Mouse (Mus musculus): Measurements from ENCODE around the gene S1pr1. TPM values are rescaled to one million over a fixed set of nuclear protein-coding genes. Genes with fewer than 3 reads are reported as not detected.
A peak's percentile ranks its signal among the peaks of the same experiment; 100 is the strongest.

Gene S1pr1
- polyA plus RNA-seq, 1 experiment from 2014 or later, result 28.0 TPM

GRCm38 (mm10) chr3:115710051-115710450 lies 4.8 kb downstream of the S1pr1 start:
- Histone ChIP-seq H3K4me2 (no peak overlapping the region), H3K4me3 (no peak overlapping the region)
- WGBS, result 80% methylated on average over 2 of the region's 2 CpGs

GRCm38 (mm10) chr3:115709118-115709574 lies 5.7 kb downstream of the S1pr1 start:
- Histone ChIP-seq H3K9me3 (replicated peaks) (no peaks in the 10 kb centered on the region), H3K4me1 (peaks cover 29% of the 10 kb centered on the region), H3K27me3 (no peaks in the 10 kb centered on the region), H3K36me3 (ENCODE audit: poor library complexity, severe bottlenecking) (peaks cover 35% of the 10 kb centered on the region), H3K4me2 (no peak overlapping the region), H3K27ac (no peak overlapping the region), H3K9ac (no peak overlapping the region), H3K4me3 (no peak overlapping the region)
- no peak for ATAC-seq
- 91% methylated on average over 6 of the region's 6 CpGs for WGBS

More at GRCm38 (mm10) chr3:115710051-115710450, 4.8 kb downstream of the S1pr1 start:
- Histone ChIP-seq H3K27ac (no peak overlapping the region), H3K36me3 (ENCODE audit: poor library complexity, severe bottlenecking) (peaks cover 29% of the 10 kb centered on the region), H3K4me1 (peaks cover 31% of the 10 kb centered on the region), H3K9me3 (replicated peaks) (no peaks in the 10 kb centered on the region), H3K27me3 (no peaks in the 10 kb centered on the region), H3K9ac (no peak overlapping the region)
- no peak for ATAC-seq

GRCm38 (mm10) chr3:115706736-115707135 lies 8.1 kb downstream of the S1pr1 start:
- Histone ChIP-seq H3K9me3 (replicated peaks) (no peaks in the 10 kb centered on the region), H3K9ac (no peak overlapping the region), H3K27ac (no peak overlapping the region), H3K36me3 (ENCODE audit: poor library complexity, severe bottlenecking) (peaks cover 27% of the 10 kb centered on the region), H3K27me3 (no peaks in the 10 kb centered on the region), H3K4me3 (no peak overlapping the region), H3K4me2 (no peak overlapping the region), H3K4me1 (peaks cover 7% of the 10 kb centered on the region)
- 94% methylated on average over 2 of the region's 2 CpGs for WGBS
- ATAC-seq, result no peak

GRCm38 (mm10) chr3:115704254-115704908 lies 10.5 kb downstream of the S1pr1 start:
- ATAC-seq, result no peak
- Histone ChIP-seq H3K4me2 (no peak overlapping the region), H3K36me3 (ENCODE audit: poor library complexity, severe bottlenecking) (peaks cover 18% of the 10 kb centered on the region), H3K4me1 (no peaks in the 10 kb centered on the region), H3K9me3 (replicated peaks) (no peaks in the 10 kb centered on the region), H3K27ac (no peak overlapping the region), H3K4me3 (no peak overlapping the region), H3K9ac (no peak overlapping the region), H3K27me3 (no peaks in the 10 kb centered on the region)
- 92% methylated on average over 9 of the region's 9 CpGs for WGBS

GRCm38 (mm10) chr3:115703720-115704119 lies 11.2 kb downstream of the S1pr1 start:
- peaks cover 12% of the 10 kb centered on the region for H3K36me3 ChIP-seq (ENCODE audit: poor library complexity, severe bottlenecking)
- no peak overlapping the region for H3K4me2 ChIP-seq
- H3K4me3 ChIP-seq, result no peak overlapping the region
- no peaks in the 10 kb centered on the region for H3K9me3 ChIP-seq (replicated peaks)
- H3K27ac ChIP-seq, result no peak overlapping the region
- WGBS, result 97% methylated on average over 8 of the region's 8 CpGs
- no peaks in the 10 kb centered on the region for H3K27me3 ChIP-seq
- H3K4me1 ChIP-seq, result no peaks in the 10 kb centered on the region
- no peak overlapping the region for H3K9ac ChIP-seq
- ATAC-seq, result no peak

GRCm38 (mm10) chr3:115702089-115702488 lies 12.8 kb downstream of the S1pr1 start:
- H3K4me2 ChIP-seq, result no peak overlapping the region
- 70% methylated on average over 2 of the region's 2 CpGs for WGBS
- no peak overlapping the region for H3K27ac ChIP-seq
- H3K27me3 ChIP-seq, result no peaks in the 10 kb centered on the region
- ATAC-seq, result no peak
- H3K36me3 ChIP-seq (ENCODE audit: poor library complexity, severe bottlenecking), result peaks cover 9% of the 10 kb centered on the region
- no peak overlapping the region for H3K9ac ChIP-seq
- H3K4me1 ChIP-seq, result peaks cover 6% of the 10 kb centered on the region; the same call in 1 of the 2 replicates
- H3K9me3 ChIP-seq (replicated peaks), result no peaks in the 10 kb centered on the region
- no peak overlapping the region for H3K4me3 ChIP-seq

- 66% methylated on average over 8 of the region's 8 CpGs for WGBS
- Histone ChIP-seq H3K27ac (no peak overlapping the region), H3K9ac (no peak overlapping the region), H3K4me3 (no peak overlapping the region), H3K4me1 (peaks cover 10% of the 10 kb centered on the region), H3K36me3 (ENCODE audit: poor library complexity, severe bottlenecking) (no peaks in the 10 kb centered on the region), H3K27me3 (no peaks in the 10 kb centered on the region), H3K9me3 (replicated peaks) (no peaks in the 10 kb centered on the region), H3K4me2 (no peak overlapping the region)
- peak; percentile 22; the same call in 1 of the 2 replicates for ATAC-seq
Observed at GRCm38 (mm10) chr3:115695194-115695891, 19.5 kb downstream of the S1pr1 start.

- H3K27ac ChIP-seq, result no peak overlapping the region
- H3K36me3 ChIP-seq (ENCODE audit: poor library complexity, severe bottlenecking), result no peaks in the 10 kb centered on the region
- H3K27me3 ChIP-seq, result no peaks in the 10 kb centered on the region
- ATAC-seq, result no peak
- H3K4me1 ChIP-seq, result peaks cover 10% of the 10 kb centered on the region
- no peak overlapping the region for H3K9ac ChIP-seq
- no peak overlapping the region for H3K4me3 ChIP-seq
- no peaks in the 10 kb centered on the region for H3K9me3 ChIP-seq (replicated peaks)
- WGBS, result 84% methylated on average over 5 of the region's 5 CpGs
- no peak overlapping the region for H3K4me2 ChIP-seq
Observed at GRCm38 (mm10) chr3:115694168-115694567, 20.7 kb downstream of the S1pr1 start.

GRCm38 (mm10) chr3:115693390-115693789 lies 21.5 kb downstream of the S1pr1 start:
- WGBS, result 77% methylated on average over 12 of the region's 12 CpGs
- Histone ChIP-seq H3K4me3 (no peak overlapping the region), H3K27ac (no peak overlapping the region), H3K9ac (no peak overlapping the region), H3K36me3 (ENCODE audit: poor library complexity, severe bottlenecking) (no peaks in the 10 kb centered on the region), H3K4me1 (peaks cover 10% of the 10 kb centered on the region), H3K4me2 (no peak overlapping the region), H3K9me3 (replicated peaks) (no peaks in the 10 kb centered on the region), H3K27me3 (no peaks in the 10 kb centered on the region)
- no peak for ATAC-seq

GRCm38 (mm10) chr3:115692857-115693256 lies 22.0 kb downstream of the S1pr1 start:
- peaks cover 5% of the 10 kb centered on the region for H3K4me1 ChIP-seq
- no peak overlapping the region for H3K4me2 ChIP-seq
- H3K4me3 ChIP-seq, result no peak overlapping the region
- H3K9ac ChIP-seq, result no peak overlapping the region
- H3K9me3 ChIP-seq (replicated peaks), result no peaks in the 10 kb centered on the region
- H3K27ac ChIP-seq, result no peak overlapping the region
- H3K36me3 ChIP-seq (ENCODE audit: poor library complexity, severe bottlenecking), result no peaks in the 10 kb centered on the region
- 34% methylated on average over 4 of the region's 4 CpGs for WGBS
- no peaks in the 10 kb centered on the region for H3K27me3 ChIP-seq
- ATAC-seq, result no peak

GRCm38 (mm10) chr3:115692384-115692783 lies 22.5 kb downstream of the S1pr1 start:
- ATAC-seq, result no peak
- 83% methylated on average over 5 of the region's 5 CpGs for WGBS
- peaks cover 4% of the 10 kb centered on the region; the same call in 1 of the 2 replicates for H3K4me1 ChIP-seq
- no peaks in the 10 kb centered on the region for H3K27me3 ChIP-seq
- H3K9me3 ChIP-seq (replicated peaks), result no peaks in the 10 kb centered on the region
- H3K27ac ChIP-seq, result no peak overlapping the region
- no peaks in the 10 kb centered on the region for H3K36me3 ChIP-seq (ENCODE audit: poor library complexity, severe bottlenecking)
- no peak overlapping the region for H3K4me3 ChIP-seq
- no peak overlapping the region for H3K4me2 ChIP-seq
- no peak overlapping the region for H3K9ac ChIP-seq

- ATAC-seq, result no peak
- H3K9me3 ChIP-seq (replicated peaks), result no peaks in the 10 kb centered on the region
- no peaks in the 10 kb centered on the region for H3K36me3 ChIP-seq (ENCODE audit: poor library complexity, severe bottlenecking)
- H3K4me2 ChIP-seq, result no peak overlapping the region
- no peak overlapping the region for H3K9ac ChIP-seq
- no peak overlapping the region for H3K4me3 ChIP-seq
- WGBS, result 56% methylated on average over 1 of the region's 1 CpGs
- no peaks in the 10 kb centered on the region; the same call in 1 of the 2 replicates for H3K4me1 ChIP-seq
- no peak overlapping the region for H3K27ac ChIP-seq
- H3K27me3 ChIP-seq, result no peaks in the 10 kb centered on the region
Observed at GRCm38 (mm10) chr3:115689920-115690319, 25.0 kb downstream of the S1pr1 start.
